Mouse (Mus musculus) ES-Bruce4 (cell line): ENCODE measurements around the gene Mug2. TPM values are rescaled to one million over a fixed set of nuclear protein-coding genes. Genes with fewer than 3 reads are reported as not detected.
"Not testable (repeated sequence)": the region's sequence is repeated elsewhere in the genome, so short reads cannot be mapped to it uniquely, and the experiment has no call there.

Experiments
- H3K27ac ChIP-seq: 2 replicates; pipeline ENCODE4 v1.5.1; 2012; ENCODE audit warnings: low read length, inconsistent platforms; ENCODE audit not compliant: insufficient read depth
- H3K27me3 ChIP-seq: 2 replicates; pipeline ENCODE4 v1.6.1; 2012; ENCODE audit warnings: mild to moderate bottlenecking, low read length, inconsistent platforms; ENCODE audit not compliant: control insufficient read depth, poor library complexity, insufficient read depth, severe bottlenecking
- H3K36me3 ChIP-seq: 2 replicates; pipeline ENCODE4 v1.6.1; 2012; ENCODE audit warnings: inconsistent platforms, mild to moderate bottlenecking, low read length, moderate library complexity; ENCODE audit not compliant: control insufficient read depth, poor library complexity, insufficient read depth, severe bottlenecking
- H3K4me1 ChIP-seq: one replicate; pipeline ENCODE4 v1.8.1; 2011; ENCODE audit warnings: low read length; ENCODE audit not compliant: control insufficient read depth, insufficient read depth
- H3K4me3 ChIP-seq: 2 replicates; pipeline ENCODE4 v1.5.1; 2011; ENCODE audit warnings: low read depth, mild to moderate bottlenecking, low read length
- H3K9ac ChIP-seq: 2 replicates; pipeline ENCODE4 v1.6.1; 2012; ENCODE audit warnings: low read depth, mild to moderate bottlenecking, inconsistent platforms; ENCODE audit not compliant: poor library complexity, severe bottlenecking
- H3K9me3 ChIP-seq: replicated peaks from 2 replicates; pipeline ENCODE4 v1.6.1; 2012; ENCODE audit warnings: mild to moderate bottlenecking, low read length, inconsistent platforms; ENCODE audit not compliant: control insufficient read depth, poor library complexity, insufficient read depth, severe bottlenecking
- CTCF ChIP-seq: IDR thresholded peaks from one replicate; pipeline ENCODE4 v1.8.1; 2011; ENCODE audit warnings: low read depth, low read length
- EP300 ChIP-seq: IDR thresholded peaks from 2 replicates; pipeline ENCODE4 v1.6.1; 2011; ENCODE audit warnings: low read depth, low read length; ENCODE audit not compliant: insufficient read depth
- POLR2A ChIP-seq: IDR thresholded peaks from one replicate; pipeline ENCODE4 v1.8.1; 2011; ENCODE audit warnings: low read length; ENCODE audit not compliant: insufficient read depth
- polyA plus RNA-seq: library from polyadenylated mRNA; stranded (reverse); fragments of >200 nt; gene quantifications from 2 replicates; pipeline ENCODE4 v1.2.4, GENCODE M21; 2011; ENCODE audit warnings: low read depth; ENCODE audit not compliant: missing spikeins, insufficient read depth, insufficient read length

Gene Mug2
- not detected in 2 replicates for polyA plus RNA-seq

- H3K9ac ChIP-seq, H3K9me3 ChIP-seq, H3K36me3 ChIP-seq, H3K4me3 ChIP-seq, H3K27me3 ChIP-seq, H3K4me1 ChIP-seq, H3K27ac ChIP-seq: not testable (repeated sequence)
Measured at GRCm38 (mm10) chr6:122006461-122006860, at the start of gene Mug2. Gene Mug2 (plus strand): TSS chr6:122006761.

DNA sequence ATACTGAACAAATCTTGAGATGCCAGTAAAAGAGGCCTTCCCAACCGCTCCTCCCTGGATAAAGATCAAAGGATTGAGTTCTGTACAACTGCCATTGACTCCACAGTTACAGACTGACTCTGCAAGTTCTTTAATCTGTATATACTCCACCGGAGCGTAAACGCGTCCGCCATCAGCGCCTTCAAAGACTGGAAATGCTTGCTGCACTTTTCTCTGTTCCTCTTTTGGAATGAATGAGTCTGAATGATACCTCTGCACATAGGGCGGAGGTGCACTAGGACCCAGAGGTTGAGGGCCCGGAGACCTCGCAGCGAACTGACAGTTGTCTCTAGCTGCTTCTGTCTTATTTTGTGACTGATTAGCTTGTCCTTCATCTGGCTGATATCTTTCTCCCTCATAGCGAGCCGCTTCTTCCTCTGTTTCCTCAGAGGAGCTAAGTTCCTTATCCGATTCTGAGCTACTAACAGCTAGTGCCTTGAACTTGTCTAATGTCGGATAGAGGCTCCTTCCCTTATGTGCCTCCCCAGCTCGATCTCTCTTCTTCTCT, 48.7 kb upstream of the Mug2 start:
- H3K4me3 ChIP-seq, H3K9ac ChIP-seq, H3K27ac ChIP-seq, H3K27me3 ChIP-seq, H3K36me3 ChIP-seq, H3K4me1 ChIP-seq, H3K9me3 ChIP-seq: not testable (repeated sequence)

DNA sequence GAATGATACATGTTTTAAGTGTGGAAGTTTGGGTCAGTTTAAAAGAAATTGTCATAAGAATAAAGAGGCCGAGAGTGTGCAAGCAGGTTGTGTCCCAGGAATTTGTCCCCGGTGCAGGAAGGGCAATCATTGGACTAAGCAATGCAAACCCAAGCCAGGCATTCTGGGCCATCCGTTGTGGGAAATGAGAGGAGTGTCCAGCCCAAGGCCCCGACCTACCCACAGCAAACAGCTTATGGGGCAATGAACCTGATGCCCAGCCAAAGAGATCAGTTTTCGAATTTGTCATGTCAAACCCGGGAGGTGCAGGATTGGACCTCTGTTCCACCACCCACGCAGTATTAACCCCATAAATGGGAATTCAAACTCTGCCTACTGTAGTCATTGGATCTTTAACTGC, 30.9 kb upstream of the Mug2 start:
- no peaks in the 10 kb centered on the region; the same call in 1 of the 2 replicates for H3K9me3 ChIP-seq
- no peak overlapping the region for H3K27ac ChIP-seq
- no peaks in the 10 kb centered on the region for H3K36me3 ChIP-seq
- no peak overlapping the region for H3K4me3 ChIP-seq
- H3K9ac ChIP-seq = no peak overlapping the region
- no peaks in the 10 kb centered on the region for H3K27me3 ChIP-seq
- TF ChIP-seq POLR2A (no peak), CTCF (no peak), EP300 (no peak)
- H3K4me1 ChIP-seq = no peaks in the 10 kb centered on the region

DNA sequence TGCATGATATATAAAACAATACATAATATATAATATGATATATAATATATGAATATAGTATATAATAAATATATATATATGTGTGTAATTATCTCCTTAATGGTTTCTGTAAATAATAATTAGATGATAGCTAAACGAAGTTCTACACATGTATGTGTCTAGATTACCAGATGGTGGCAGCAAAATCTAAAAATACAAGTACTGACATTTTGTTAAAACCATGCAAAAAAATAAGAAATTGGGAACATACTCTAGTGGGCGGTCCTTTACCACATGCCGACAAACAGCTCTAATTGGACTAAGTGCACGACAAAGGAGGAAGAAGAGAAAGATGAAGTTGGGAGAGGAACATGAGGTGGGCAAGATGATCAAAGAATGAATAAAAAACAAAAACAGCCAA, 94.3 kb downstream of the Mug2 start:
- Histone ChIP-seq H3K4me3 (no peak overlapping the region), H3K9me3 (no peaks in the 10 kb centered on the region), H3K4me1 (no peaks in the 10 kb centered on the region), H3K36me3 (no peaks in the 10 kb centered on the region), H3K27ac (no peak overlapping the region), H3K27me3 (no peaks in the 10 kb centered on the region), H3K9ac (no peak overlapping the region)
- no peak for TF ChIP-seq POLR2A
- no peak for TF ChIP-seq EP300
- no peak for TF ChIP-seq CTCF

GRCm38 (mm10) chr6:122101671-122102070, 95.1 kb downstream of the Mug2 start:
- H3K4me3 ChIP-seq = no peak overlapping the region
- H3K27ac ChIP-seq = no peak overlapping the region
- H3K9ac ChIP-seq = no peak overlapping the region
- 0 out of 2 replicates have a peak, but pooled peaks cover 2% of the 10 kb centered on the region for H3K9me3 ChIP-seq
- TF ChIP-seq EP300 (no peak), CTCF (no peak), POLR2A (no peak)
- H3K27me3 ChIP-seq = no peaks in the 10 kb centered on the region
- no peaks in the 10 kb centered on the region for H3K4me1 ChIP-seq
- no peaks in the 10 kb centered on the region for H3K36me3 ChIP-seq

GRCm38 (mm10) chr6:122116963-122117362, 110.4 kb downstream of the Mug2 start:
- no peaks in the 10 kb centered on the region for H3K36me3 ChIP-seq
- H3K27ac ChIP-seq = no peak overlapping the region
- no peak overlapping the region for H3K4me3 ChIP-seq
- TF ChIP-seq EP300 = no peak
- TF ChIP-seq POLR2A = no peak
- no peak for TF ChIP-seq CTCF
- no peaks in the 10 kb centered on the region for H3K27me3 ChIP-seq
- peaks cover 40% of the 10 kb centered on the region for H3K9me3 ChIP-seq
- H3K4me1 ChIP-seq = no peaks in the 10 kb centered on the region
- H3K9ac ChIP-seq = no peak overlapping the region

- Histone ChIP-seq H3K9me3 (peaks cover 2% of the 10 kb centered on the region), H3K27me3 (no peaks in the 10 kb centered on the region), H3K9ac (no peak overlapping the region), H3K27ac (no peak overlapping the region), H3K36me3 (no peaks in the 10 kb centered on the region), H3K4me3 (no peak overlapping the region), H3K4me1 (no peaks in the 10 kb centered on the region)
- TF ChIP-seq POLR2A = no peak
- no peak for TF ChIP-seq CTCF
- no peak for TF ChIP-seq EP300
Measured at GRCm38 (mm10) chr6:122129521-122129920, 123.0 kb downstream of the Mug2 start.

Other genes with a start within 250 kb of the Mug2 start
- not detected in 2 replicates for gene Mug1, start 168.2 kb upstream of the Mug2 start, polyA plus RNA-seq